11 mouse cellular contexts compared by ENCODE assay signal in the genomic region with DNA sequence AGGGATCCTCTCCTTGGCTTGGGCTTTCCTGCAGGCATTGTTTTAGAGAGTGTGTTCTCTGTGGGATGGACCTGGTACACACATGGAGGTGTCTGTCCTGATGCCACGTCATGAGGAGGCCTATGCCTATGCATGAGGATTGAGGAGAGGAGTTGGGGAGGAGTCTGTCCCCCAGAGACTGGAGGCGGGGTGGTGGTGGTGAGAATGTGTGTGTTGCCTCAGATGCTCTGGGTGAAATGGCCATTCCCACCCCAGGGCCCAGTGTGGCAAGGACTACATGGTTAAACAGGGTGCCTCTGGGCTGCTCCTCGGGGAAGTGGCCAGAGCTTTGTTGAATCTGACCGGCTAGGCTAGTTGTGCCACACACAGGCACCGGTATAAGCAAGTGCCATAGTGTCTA. TPM values are rescaled to one million over a fixed set of nuclear protein-coding genes. Genes with fewer than 3 reads are reported as not detected.
DNase-seq lines count a peak whose midpoint lies in the region; ATAC-seq and TF ChIP-seq lines count a peak whose summit lies in the region.
"Had no signal": no experiment of that assay in that cellular context is flagged by ENCODE, and none has a peak within 500 bp of the region (broad histone marks: within the 10 kb centered on the region; RNA-seq: fewer than 3 reads in every experiment).

No protein-coding gene starts in this region.

- H3K4me2 ChIP-seq in heart, embryonic 15.5 days = peak overlapping the region; percentile 77
- H3K4me2 ChIP-seq in limb, embryonic 12.5 days = peak overlapping the region; percentile 33
- H3K4me2 ChIP-seq in stomach, embryonic 15.5 days = peak overlapping the region; percentile 25
- H3K4me2 ChIP-seq: kidney, embryonic 15.5 days had no signal

- H3K9me3 ChIP-seq in heart, embryonic 15.5 days (replicated peaks) = no peaks in the 10 kb centered on the region
- H3K9me3 ChIP-seq in limb, embryonic 12.5 days = no peaks in the 10 kb centered on the region
- H3K9me3 ChIP-seq in stomach, embryonic 15.5 days = no peaks in the 10 kb centered on the region
- H3K9me3 ChIP-seq: kidney, embryonic 15.5 days had no signal

- peak overlapping the region; percentile 36 for H3K9ac ChIP-seq in heart, embryonic 15.5 days
- H3K9ac ChIP-seq in limb, embryonic 12.5 days (replicated peaks) = no peak overlapping the region
- no peak overlapping the region for H3K9ac ChIP-seq in stomach, embryonic 15.5 days
- H3K9ac ChIP-seq: kidney, embryonic 15.5 days had no signal

- H3K27me3 ChIP-seq in heart, embryonic 15.5 days = no peaks in the 10 kb centered on the region
- H3K27me3 ChIP-seq in thymus, adult 2 months (ENCODE audit: control insufficient read depth, insufficient read depth, low read length) = no peaks in the 10 kb centered on the region
- no peaks in the 10 kb centered on the region for H3K27me3 ChIP-seq in limb, embryonic 12.5 days
- no peaks in the 10 kb centered on the region for H3K27me3 ChIP-seq in stomach, embryonic 15.5 days (replicated peaks)

- intact Hi-C loops in heart, postnatal 14 days (cut with DNase I) = no loop called here
- intact Hi-C loops in gastrocnemius, postnatal 36 days (cut with DNase I) = no loop called here

- TF ChIP-seq POLR2A in thymus, adult 2 months (IDR thresholded peaks at IDR 0.05; ENCODE audit: control insufficient read depth, extremely low read depth, insufficient read depth, low read length, poor library complexity) = no peak

- H3K4me1 ChIP-seq in heart, embryonic 15.5 days (replicated peaks) = peaks cover 88% of the 10 kb centered on the region
- H3K4me1 ChIP-seq in thymus, adult 2 months (replicated peaks; ENCODE audit: control insufficient read depth, insufficient read depth, low read length) = peaks cover 84% of the 10 kb centered on the region
- H3K4me1 ChIP-seq in limb, embryonic 12.5 days (replicated peaks) = peaks cover 58% of the 10 kb centered on the region
- H3K4me1 ChIP-seq in stomach, embryonic 15.5 days = peaks cover 60% of the 10 kb centered on the region

- DNase-seq in heart, postnatal 14 days = no peak
- DNase-seq in thymus, adult 2 months = peak; percentile 30
- DNase-seq in thymus, postnatal 4 days = no peak
- no peak for DNase-seq in gastrocnemius, postnatal 36 days
- no peak for DNase-seq in cerebellum, postnatal 4 days (ENCODE audit: low spot score in 2 of 2)

- TF ChIP-seq CTCF in thymus, adult 2 months (IDR thresholded peaks at IDR 0.05; ENCODE audit: borderline replicate concordance, control insufficient read depth, extremely low read depth, insufficient read depth, low read length, poor library complexity) = no peak

- peak overlapping the region; percentile 81 for H3K4me3 ChIP-seq in heart, embryonic 15.5 days
- peak overlapping the region; percentile 30 for H3K4me3 ChIP-seq in thymus, adult 2 months (ENCODE audit: control insufficient read depth, insufficient read depth, low read length)
- H3K4me3 ChIP-seq in limb, embryonic 12.5 days (replicated peaks) = no peak overlapping the region
- no peak overlapping the region for H3K4me3 ChIP-seq in stomach, embryonic 15.5 days (replicated peaks)
- H3K4me3 ChIP-seq: kidney, embryonic 15.5 days had no signal

- no peak for ATAC-seq in heart, embryonic 15.5 days (replicated peaks; ENCODE audit: insufficient number of reproducible peaks, insufficient read depth, low FRiP score, low read depth)
- ATAC-seq in limb, embryonic 12.5 days (ENCODE audit: insufficient number of reproducible peaks, insufficient read depth, low FRiP score, low TSS enrichment, low read depth) = no peak
- ATAC-seq in stomach, embryonic 15.5 days (ENCODE audit: insufficient read depth, low FRiP score, low read depth) = no peak
- ATAC-seq: midbrain, embryonic 16.5 days had no signal

- peak overlapping the region; percentile 52 for H3K27ac ChIP-seq in heart, embryonic 15.5 days
- H3K27ac ChIP-seq in thymus, adult 2 months (ENCODE audit: control insufficient read depth, insufficient read depth, low read length) = peak overlapping the region; percentile 72
- 0 out of 2 replicates have a peak overlapping the region, but pooled peaks have one; percentile 69 for H3K27ac ChIP-seq in limb, embryonic 12.5 days
- peak overlapping the region; percentile 77 for H3K27ac ChIP-seq in stomach, embryonic 15.5 days
- H3K27ac ChIP-seq: kidney, embryonic 15.5 days had no signal

- H3K36me3 ChIP-seq in heart, embryonic 15.5 days = peaks cover 19% of the 10 kb centered on the region; the same call in 1 of the 2 replicates
- H3K36me3 ChIP-seq in thymus, adult 2 months (ENCODE audit: control insufficient read depth, insufficient read depth, low read length) = peaks cover 61% of the 10 kb centered on the region
- H3K36me3 ChIP-seq in limb, embryonic 12.5 days = peaks cover 70% of the 10 kb centered on the region
- 0 out of 2 replicates have a peak, but pooled peaks cover 10% of the 10 kb centered on the region for H3K36me3 ChIP-seq in stomach, embryonic 15.5 days

- 51% methylated on average over 5 of the region's 5 CpGs for WGBS in heart, embryonic 15.5 days
- 13% methylated on average over 5 of the region's 5 CpGs for WGBS in thymus, adult 2 months
- 81% methylated on average over 5 of the region's 5 CpGs for WGBS in limb, embryonic 12.5 days
- 66% methylated on average over 5 of the region's 5 CpGs for WGBS in stomach, embryonic 15.5 days

RNA-seq across cellular contexts. Expression of a gene that starts 6.0 kb away (rescaled TPM):
- 108 and 120 TPM in 2 replicates for polyA plus RNA-seq in heart, embryonic 15.5 days (2015; fragmentation: Nextera tagmentation; extraction: Ambion mirVana)
- total RNA-seq in heart, postnatal 14 days (2021) = 100 to 1,000 TPM; 198 to 232 TPM
- 1,267 and 1,290 TPM in 2 replicates for polyA plus RNA-seq in thymus, adult 2 months (2012; rRNA removed)
- polyA plus RNA-seq in limb, embryonic 12.5 days (2016; fragmentation: Nextera tagmentation; extraction: Ambion mirVana) = 40.1 and 45.6 TPM in 2 replicates
- 43.6 and 56.6 TPM in 2 replicates for polyA plus RNA-seq in stomach, embryonic 15.5 days (2015; fragmentation: Nextera tagmentation; extraction: Ambion mirVana)
- 100 to 1,000 TPM; 180 to 220 TPM for total RNA-seq in gastrocnemius, postnatal 36 days (2021)

RNA-seq across cellular contexts. Expression of a gene that starts 26.4 kb away (rescaled TPM):
- polyA plus RNA-seq in heart, embryonic 15.5 days (2015; fragmentation: Nextera tagmentation; extraction: Ambion mirVana) = 84.8 and 96.2 TPM in 2 replicates
- 10 to 100 TPM; 29.6 to 32.7 TPM for total RNA-seq in heart, postnatal 14 days (2021)
- polyA plus RNA-seq in thymus, adult 2 months (2012; rRNA removed) = 111 and 122 TPM in 2 replicates
- 157 TPM in 2 replicates for polyA plus RNA-seq in limb, embryonic 12.5 days (2016; fragmentation: Nextera tagmentation; extraction: Ambion mirVana)
- polyA plus RNA-seq in stomach, embryonic 15.5 days (2015; fragmentation: Nextera tagmentation; extraction: Ambion mirVana) = 110 and 118 TPM in 2 replicates
- 10 to 100 TPM; 11.4 to 12.8 TPM for total RNA-seq in gastrocnemius, postnatal 36 days (2021)

RNA-seq across cellular contexts. Expression of a gene that starts 48.8 kb away (rescaled TPM):
- polyA plus RNA-seq in heart, embryonic 15.5 days (2015; fragmentation: Nextera tagmentation; extraction: Ambion mirVana) = 0.74 TPM in 1 of 2 replicates, not detected in the other
- under 1 TPM; 0.07 to 0.93 TPM for total RNA-seq in heart, postnatal 14 days (2021)
- polyA plus RNA-seq in thymus, adult 2 months (2012; rRNA removed) = 101 and 126 TPM in 2 replicates
- polyA plus RNA-seq in limb, embryonic 12.5 days (2016; fragmentation: Nextera tagmentation; extraction: Ambion mirVana) = 1.6 TPM in 2 replicates
- 0.06 and 0.31 TPM in 2 replicates for polyA plus RNA-seq in stomach, embryonic 15.5 days (2015; fragmentation: Nextera tagmentation; extraction: Ambion mirVana)
- total RNA-seq in gastrocnemius, postnatal 36 days (2021) = under 1 TPM in 1 of 2 experiments, not detected in 1; 0.51 TPM
- total RNA-seq: gastrocnemius, adult 8-10 months had no signal

Comparison
In these comparisons a context has a peak if more than half of its experiments do, and no peak if none do; other contexts are left out.
1. H3K4me2 ChIP-seq: peak in every context shown above with its lines; median percentile 77 in heart, embryonic 15.5 days; 33 in limb, embryonic 12.5 days; 25 in stomach, embryonic 15.5 days.
2. H3K4me3 ChIP-seq: peak in heart, embryonic 15.5 days (single experiment) and thymus, adult 2 months (single experiment); none in limb, embryonic 12.5 days (single experiment) and stomach, embryonic 15.5 days (single experiment).
3. RNA of a gene that starts 6.0 kb away (polyA plus RNA-seq): 1,267 to 1,290 TPM in thymus, adult 2 months; 108 to 120 TPM in heart, embryonic 15.5 days, 43.6 to 56.6 TPM in stomach, embryonic 15.5 days and 40.1 to 45.6 TPM in limb, embryonic 12.5 days; every median in the first group is over 10 times any median in the second.
4. RNA of a gene that starts 48.8 kb away (polyA plus RNA-seq): 101 to 126 TPM in thymus, adult 2 months; 1.6 TPM in limb, embryonic 12.5 days, 0.06 to 0.31 TPM in stomach, embryonic 15.5 days and 0.74 TPM in heart, embryonic 15.5 days; every median in the first group is over 10 times any median in the second.
5. Peak in every context shown above with its lines, with median percentiles within 50 percentile points of each other: H3K27ac ChIP-seq.